Mouse (Mus musculus): ENCODE results near the gene Rhoa. TPM values are rescaled to one million over a fixed set of nuclear protein-coding genes. Genes with fewer than 3 reads are reported as not detected.
"Not testable (repeated sequence)": the region's sequence is repeated elsewhere in the genome, so short reads cannot be mapped to it uniquely, and the experiment has no call there.

The Rhoa gene
- 100 to 1,000 TPM; 319 to 423 TPM for polyA plus RNA-seq (2017; shearing (Covaris generic))

DNA sequence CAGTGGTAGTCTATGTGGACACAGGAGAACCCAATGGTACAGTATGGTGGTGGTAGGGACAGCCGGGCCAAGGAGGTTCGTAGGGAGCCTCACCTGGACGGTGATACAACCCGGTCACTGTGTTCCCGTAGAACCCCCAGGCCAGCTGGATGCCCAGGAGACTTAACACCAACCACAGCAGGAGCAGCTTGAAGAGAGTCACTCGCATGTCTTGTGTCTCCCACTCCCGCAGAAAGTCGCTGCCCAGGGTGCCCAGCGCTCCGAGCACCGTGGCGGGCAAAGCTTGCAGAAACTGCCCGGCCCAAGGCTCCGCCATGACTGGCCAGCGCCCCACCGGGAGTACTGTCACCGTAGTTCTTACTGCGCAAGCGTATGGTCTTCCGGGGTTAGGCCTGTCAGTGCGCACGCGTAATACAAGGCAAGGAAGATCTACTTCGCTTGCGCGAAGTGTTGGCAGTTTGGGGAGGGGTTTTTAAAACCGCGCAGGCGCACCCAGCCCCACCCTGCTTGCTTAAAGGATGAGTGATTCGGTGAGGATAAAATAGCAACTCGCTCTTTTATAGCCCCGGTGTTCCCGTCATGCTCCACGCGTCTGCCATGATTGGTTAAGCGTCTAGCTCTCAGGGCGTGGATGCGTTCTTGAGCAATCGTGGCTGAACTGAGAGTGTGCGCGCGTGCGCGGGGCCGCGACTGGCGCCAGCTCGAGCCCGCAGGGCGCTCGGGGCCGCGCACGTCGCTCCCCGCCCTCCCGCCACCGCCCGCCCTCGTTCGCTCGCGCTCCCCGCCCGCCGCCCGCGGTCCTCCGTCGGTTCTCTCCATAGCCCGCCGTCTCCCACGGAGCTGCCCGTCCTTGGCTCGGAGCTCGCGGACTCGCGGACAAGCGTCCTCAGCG lies at the start of gene Rhoa, which contains the start of gene Tcta:
Rhoa (plus strand) TSS at position 501 of the 892 bp plus-strand sequence.
Tcta (minus strand) TSS at position 532 of the 892 bp plus-strand sequence.
- peak; percentile 95 for ATAC-seq

DNA sequence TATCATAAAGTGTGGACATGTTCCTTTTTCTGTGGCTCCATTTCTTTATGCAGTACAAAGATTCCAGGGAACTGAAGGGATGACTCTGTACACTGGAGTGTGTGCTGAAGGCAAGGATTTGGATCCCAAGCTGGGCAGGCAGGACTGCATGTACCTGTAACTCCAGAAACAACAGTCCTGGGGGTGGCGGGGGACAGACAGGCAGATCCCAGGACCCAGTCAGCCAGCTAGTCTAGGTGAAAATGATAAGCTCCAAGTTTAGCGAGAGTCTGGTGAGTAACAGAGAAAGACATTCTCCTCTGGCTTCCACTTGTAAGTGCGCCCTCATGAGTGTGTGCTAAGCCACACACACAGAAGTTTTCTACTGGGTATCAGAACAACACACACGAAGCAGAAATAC lies 45.4 kb upstream of the Rhoa start:
- no peak for ATAC-seq

DNA sequence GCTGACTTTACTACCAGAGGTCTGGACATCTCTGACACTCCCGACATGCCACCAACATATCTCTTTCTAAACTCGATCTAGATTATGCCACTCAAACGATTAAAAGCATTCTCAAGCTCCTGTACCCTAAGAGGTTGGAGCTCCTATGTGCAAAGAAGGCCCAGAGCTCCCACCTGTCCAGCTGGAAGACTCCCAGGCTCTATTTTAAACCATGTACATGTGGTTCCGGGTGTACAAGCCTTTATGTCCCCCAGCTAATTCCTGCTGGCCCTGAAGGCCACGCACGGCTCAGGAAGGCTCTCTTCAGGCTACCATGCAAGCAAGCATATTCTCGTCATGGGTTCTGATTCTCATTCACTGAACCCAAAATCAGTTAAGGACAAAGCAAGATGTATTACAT lies 44.1 kb upstream of the Rhoa start:
- ATAC-seq, result no peak

DNA sequence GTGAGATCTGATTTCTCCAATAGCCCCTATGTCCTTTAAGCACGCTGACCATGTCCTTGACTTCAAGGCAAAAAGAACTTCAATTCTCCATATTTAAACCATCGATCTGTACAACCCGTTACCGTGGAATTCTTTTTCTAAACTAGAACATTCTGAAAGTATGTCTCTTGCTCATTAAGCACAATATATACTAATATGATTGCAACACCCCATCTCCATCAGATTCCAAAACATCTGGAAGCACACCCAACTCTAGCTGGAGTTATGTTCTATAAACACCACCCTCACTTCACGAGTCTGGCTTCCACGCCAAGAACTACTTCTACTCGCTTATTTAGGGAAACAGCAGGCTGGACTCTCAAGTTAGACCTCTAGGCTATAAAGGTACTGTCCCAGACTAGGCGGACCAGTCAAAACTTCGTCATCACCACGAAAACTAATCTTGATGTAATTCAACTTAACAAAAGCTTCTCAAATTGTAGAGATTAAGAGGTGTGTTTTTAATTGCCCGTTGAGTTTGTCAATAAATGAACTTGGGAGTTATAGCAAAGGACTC lies 43.4 kb upstream of the Rhoa start:
- ATAC-seq, result no peak

DNA sequence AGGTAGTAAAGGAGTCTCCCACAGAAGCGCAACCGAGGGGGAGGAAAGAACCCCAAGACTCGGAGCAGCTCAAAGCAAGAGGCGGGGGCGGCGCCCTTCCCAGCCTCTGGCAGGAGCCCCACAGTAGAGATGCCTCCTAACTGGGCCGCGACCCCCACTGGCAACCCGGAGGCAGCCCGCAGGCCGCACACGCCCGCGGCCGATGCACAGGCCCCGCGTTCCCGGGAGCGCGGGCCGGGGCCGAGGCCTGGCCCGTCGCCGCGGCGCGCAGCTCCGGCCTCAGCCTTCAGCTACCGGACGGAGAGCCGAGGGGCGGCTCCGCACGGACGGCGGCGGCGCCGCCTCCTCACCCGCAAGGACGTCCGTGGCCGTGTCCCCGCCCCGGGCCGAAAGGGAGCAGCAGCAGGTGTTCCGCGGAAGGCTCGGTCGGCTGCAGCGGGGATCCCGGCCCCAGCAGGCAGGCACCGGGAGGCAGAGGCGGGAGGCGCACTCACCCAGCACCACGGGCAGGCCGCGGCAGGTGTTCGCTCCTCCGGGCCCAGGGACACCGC lies 42.7 kb upstream of the Rhoa start:
- peak; percentile 27 for ATAC-seq

DNA sequence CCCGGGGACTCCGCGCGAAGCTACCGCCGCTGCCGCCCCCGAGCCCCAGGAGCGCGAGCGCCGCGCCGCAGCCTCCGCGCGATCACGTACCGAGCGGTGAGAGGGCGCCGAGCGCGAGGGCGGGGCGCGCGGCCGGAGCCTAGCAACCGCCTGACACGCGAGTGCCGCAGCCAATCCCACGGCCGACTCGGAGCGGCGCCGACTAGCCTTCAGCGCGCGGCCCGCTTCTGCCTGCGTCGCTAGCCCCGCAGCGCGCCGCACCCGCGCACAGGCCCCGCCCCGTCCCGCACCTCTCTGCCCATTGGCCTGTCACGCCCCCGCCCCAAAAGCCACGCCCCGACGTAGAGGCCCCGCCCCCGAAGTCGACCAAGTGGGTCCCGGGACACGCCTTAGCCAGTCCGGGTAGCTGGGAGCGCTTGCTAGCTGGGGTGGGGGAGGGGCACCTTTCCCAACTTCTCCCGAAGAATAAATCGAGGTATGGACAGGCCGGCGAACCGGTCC lies 42.2 kb upstream of the Rhoa start, which contains the start of gene Dag1:
Dag1 (minus strand) TSS at position 269 of the 501 bp plus-strand sequence.
- ATAC-seq, result peak; percentile 94

DNA sequence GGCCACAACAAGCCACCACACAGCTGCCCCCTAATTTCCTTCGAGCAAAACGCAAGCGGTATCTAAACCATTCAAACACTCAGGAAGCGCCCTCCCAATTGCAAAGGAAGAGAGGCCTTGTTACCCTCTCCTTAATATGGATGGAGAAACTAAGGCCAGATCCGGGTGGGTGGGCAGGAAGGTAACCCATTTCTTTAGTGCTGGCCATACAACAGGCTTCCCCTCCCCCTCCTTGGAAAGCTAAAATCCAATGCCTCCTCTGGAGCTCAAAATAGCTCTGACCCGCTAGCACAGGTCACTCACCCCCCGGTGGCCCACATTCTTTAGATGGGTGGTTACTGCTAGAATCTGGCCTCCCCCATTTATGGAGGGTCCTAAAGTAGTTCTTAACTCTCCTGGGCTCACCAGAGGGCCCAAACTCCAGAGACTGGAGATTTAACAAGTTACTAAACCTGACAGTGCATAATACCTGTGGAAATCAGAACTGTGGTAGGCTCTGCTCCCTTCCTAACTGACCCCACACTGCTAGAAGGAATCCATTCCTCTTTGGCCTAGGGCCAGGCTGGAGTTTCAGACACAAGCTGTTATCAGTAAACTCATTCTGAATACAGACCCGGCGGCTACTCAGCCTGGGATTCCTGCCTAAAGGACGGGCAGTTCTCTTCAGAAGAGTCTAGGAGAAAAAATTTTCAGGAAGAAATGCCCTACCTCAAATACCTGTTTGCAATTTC lies 41.6 kb upstream of the Rhoa start:
- ATAC-seq, result peak; percentile 8

DNA sequence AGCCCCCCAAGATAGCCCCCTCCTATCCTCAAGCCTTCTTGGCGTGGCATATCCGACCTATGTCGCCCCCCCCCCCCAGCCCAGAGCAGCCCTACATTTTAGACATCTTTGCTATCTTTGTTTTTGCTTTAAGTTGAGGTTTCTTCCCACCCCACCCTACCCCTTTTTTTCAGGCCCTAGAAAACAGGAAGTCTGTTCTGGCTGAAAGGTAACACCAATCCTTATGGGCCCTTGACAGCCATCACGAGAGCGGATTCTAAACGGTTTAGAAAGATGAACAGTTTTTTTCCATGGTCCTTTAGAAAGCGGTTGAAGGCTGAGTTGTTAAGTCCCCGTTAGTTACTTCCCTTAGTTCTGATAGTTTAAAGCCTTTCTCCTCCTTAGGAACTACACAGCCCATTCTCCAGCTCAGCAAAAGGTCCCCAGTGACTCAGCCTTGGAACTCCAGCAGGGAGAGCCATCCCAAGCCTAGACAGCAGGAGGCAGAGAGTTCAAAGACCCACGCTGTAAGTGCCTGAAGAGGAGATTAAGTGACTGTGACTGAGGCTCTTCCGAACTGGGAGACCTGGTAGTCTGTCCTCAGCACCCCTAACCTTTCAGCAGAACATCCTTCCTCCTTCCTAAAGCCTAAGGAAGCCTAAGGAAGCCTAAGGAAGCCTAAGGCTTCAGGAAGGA lies 39.5 kb upstream of the Rhoa start:
- no peak for ATAC-seq

DNA sequence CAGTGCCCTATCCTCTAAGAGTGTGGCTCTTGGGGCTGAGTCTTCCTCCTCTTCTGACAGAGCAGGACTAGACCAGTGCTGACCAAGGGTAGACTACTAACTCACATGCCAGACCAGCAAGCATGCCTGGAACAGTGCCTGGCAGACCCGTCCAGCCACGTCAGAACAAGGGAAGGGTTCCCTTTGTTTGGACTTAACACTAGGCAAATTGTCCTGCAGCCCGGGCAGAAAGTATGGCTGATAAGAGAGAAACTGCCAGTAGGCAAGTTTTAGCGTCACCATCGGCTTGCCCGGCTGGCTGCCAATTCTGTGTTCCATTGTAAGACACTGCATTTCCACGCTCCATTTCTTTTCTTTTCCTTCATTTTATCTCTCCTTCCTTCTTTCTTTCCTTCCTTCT lies 38.2 kb upstream of the Rhoa start:
- ATAC-seq, result no peak

DNA sequence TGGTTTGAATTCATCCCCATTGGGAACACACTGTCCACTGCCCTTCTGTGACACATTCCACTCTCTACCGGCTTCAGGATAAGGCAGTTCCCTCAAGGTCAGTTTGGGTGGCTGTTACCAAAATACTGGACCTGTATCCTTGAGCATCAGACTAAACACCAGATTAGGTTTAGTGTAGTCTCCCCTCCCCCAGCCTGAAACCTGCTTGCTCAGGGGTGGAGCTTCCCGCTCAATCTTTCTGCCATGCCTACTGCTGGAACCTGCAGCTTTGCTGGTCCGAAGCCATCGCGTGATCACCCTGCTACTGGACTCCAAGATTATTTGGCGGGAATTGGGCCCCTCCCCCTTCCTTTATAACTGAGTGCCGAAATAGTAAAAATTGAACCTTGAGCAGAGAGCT lies 37.2 kb upstream of the Rhoa start:
- ATAC-seq, result not testable (repeated sequence)

DNA sequence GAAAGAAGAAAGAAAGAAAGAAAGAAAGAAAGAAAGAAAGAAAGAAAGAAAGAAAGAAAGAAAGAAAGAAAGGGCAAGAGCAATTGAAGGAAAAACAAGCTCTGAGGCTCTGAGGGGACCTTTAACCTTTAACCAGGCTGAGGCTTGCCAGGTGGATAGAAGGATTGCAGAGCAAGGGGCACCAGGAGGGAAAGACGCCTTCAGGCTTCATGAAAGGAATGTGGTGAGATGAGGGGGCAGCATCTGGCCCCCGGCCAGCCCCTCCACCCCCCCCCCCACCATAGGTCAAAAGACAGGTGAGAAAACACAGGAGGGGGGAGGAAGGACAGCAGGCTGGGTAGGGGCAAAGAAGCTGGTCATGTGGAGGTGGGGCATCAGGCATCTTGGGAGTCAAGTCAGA lies 34.0 kb upstream of the Rhoa start:
- no peak for ATAC-seq

DNA sequence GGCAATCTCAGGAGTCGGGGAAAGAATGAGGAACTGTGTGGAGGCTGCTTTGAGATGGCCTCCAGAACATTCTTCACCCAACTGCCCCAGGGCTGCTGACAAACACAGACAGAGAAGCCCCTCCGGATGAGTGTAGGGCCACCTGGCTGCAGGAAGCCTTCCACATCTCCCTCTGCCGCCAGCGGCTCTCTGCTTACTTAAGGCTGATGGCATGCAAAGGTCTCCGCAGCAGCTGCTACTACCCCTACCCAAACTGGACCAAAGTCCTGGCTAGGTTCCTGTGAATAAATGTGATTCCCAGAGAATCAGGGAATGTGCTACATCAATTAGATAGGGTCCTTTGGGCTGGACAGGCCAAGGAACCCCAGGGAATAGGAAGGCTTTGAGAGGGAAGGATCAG lies 33.2 kb upstream of the Rhoa start:
- no peak for ATAC-seq

DNA sequence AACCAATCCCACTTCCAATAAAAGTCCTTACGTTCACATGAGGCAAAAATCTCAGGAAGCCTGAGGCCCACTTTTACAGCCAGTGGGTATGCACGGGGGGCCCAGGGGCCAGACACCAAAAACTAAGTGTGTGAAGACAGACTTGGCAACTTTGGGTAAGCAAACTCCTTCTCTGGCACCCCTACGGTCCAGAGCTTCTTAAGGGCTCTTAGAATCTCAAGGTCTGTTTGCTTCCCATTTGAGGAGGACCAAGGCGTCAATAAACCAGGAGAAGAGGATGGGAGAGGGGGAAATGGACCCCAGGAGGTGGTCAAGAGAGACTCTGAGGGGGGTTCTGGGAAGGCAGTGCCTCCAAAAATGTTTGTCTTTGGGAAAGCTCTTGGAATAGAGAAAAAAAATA lies 32.4 kb upstream of the Rhoa start:
- ATAC-seq, result no peak

DNA sequence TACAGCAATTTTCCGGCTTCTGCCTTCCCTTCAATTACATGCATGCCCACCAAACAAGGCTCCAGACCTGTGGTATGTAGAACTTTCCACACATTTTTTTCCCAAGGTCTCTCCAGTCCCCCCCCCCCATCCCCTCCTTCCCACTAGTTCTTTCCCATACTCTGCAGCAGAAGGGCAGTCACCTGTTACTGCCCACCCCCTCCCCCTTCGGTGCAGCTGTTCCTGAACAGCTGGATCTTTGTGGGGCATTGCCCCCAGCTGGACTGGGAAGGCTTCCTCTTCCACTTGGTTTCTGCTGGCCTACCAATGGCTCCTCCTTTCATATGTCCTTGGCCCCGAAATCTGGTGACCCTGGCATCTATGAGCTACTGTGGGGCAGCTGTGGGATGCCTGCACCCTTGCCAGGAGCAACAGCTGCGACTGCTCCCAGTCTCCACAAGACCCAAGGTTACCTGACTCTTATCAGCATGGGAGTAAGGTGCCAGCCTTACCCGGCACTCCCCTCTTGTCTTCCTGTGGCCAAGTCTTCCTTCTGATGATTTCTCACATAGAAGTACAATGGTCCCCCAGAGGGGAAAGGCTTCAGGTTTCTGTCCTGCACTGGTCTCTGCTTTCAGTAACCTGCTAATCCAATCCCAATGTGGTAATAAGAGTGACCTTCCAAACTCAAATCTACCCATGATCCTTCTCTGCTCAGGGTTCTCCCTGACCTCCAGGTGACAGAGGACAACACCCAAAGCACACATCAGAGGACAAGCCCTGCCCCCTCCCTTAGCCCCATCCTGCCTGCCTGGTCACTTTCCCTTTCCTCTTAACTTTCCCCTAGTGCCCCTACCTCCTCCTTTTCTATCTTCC lies 31.2 kb upstream of the Rhoa start:
- ATAC-seq, result no peak

DNA sequence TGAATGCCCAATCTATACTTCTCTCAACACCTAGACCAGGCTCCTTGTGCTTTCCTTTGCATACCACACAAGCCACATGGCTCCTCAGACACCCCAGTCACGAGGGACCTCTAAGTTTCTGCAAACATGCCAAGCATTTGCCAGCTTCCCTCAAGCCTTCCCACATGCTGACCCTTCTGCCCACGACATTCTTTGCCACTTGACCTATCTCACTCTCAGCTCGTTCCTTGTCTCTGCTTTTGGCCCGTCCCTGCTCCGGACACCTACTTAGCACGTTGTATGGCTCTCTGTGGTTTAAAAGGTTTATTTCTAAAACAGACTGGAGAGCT lies 30.6 kb upstream of the Rhoa start:
- ATAC-seq, result no peak

DNA sequence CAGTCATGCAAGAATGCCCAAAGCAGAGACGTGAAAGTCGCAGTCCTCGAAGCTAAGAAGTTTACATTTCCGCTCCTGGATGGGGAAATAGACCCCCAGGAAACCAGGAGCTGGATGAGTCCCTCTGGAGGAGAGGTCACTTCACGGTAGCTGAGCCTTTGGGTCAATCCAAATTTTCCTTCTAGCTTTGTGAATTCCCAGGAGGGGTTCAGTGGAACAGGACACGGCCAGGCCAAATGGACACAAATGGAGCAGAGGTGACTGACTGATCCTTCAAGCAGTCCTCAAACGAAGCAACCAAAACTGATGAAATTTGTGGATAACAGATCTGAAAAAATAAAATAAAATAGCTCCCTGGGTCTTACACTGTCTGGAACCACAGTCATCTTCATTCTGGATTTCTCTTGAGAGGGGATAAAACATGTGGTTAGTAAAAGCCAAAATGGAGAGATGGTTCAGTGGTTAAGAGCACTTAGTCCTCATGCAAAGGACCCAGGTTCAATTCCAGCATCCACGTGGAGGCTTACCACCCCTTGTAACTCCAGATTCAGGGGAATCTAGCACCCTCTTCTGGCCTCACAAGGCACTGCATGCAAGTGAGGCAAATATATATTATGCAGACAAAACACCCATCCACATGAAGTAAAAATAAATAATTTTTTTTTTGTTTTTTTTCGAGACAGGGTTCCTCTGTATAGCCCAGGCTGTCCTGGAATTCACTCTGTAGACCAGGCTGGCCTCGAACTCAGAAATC lies 27.1 kb upstream of the Rhoa start:
- ATAC-seq, result no peak

DNA sequence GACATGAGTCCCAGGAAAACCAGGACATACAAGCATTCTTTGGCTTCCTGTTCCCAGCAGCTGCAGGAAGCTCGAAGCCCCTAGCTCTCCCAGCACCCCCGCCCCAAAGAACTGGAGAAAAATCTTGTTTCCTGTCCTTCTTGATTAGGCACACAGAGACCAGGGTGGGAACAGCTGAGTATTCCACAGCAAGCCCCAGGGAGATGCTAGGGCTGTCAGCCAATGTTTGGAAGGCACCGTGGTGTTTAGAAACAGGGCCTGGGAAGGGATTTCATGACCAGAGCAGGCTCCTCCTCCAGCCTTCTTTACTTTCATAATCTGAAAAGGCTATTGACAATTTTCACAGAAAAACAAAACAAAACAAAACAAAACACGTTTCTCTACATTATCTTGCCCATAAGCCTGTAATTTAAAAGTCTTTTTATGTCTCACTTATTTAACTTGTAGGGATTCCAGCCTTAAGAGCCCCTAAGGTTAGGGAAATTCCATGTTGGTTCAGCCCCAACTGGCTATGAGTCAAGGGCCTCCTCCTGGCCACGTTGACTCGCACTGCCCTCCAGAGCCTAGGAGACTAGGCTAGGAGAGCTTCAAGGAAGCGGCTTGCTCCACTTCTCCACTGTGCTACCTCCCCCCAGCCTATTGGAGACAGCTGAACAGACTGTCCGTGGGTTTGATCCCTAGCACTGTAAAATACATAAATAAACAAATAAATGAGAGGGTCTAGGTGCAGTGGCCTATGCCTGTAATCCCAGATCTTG lies 25.7 kb upstream of the Rhoa start:
- ATAC-seq, result no peak

DNA sequence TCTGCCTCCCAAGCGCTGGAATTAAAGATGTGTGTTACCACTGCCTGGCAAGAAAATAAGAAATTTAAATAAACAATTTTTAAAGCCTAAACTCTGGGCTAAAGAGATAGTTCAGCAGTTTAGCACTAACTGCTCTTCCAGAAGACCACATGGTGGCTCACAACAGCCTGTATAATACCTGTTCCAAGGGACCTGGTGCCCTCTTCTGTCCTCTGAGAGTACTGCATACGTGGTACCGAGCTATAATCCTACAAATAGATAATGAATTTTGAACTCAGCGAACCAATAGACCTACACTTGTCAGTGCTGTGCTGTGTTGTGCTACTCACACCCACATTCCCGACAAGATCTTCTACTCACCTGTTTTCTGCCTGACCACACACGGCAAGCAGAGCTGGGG lies 21.5 kb upstream of the Rhoa start:
- ATAC-seq, result peak; percentile 98

DNA sequence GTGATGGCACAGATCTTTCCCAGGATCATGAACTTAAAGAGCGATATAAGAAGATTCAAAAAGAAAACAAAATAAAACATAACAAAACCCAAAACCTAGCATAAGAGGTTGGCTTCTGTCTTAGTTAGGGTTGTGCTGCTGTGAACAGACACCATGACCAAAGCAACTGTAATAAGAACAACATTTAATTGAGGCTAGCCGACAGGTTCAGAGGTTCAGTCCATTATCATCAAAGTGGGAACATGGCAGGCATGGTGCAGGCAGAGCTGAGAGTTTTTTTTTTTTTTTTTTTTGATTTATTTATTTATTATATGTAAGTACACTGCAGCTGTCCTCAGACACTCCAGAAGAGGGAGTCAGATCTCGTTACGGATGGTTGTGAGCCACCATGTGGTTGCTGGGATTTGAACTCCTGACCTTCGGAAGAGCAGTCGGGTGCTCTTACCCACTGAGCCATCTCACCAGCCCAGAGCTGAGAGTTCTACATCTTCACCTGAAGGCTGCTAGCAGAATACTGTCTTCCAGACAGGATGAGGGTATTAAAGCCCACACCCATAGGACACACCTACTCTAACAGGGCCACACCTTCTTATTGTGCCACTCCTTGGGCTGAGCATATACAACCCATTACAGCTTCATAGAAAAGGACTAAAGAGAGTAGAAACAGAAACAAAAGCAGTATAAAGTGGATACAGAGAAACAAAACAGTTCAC lies 18.2 kb upstream of the Rhoa start:
- not testable (repeated sequence) for ATAC-seq
